Mouse (Mus musculus) adrenal gland, adult (tissue): Measurements from ENCODE around the gene Adgrf5.
"Not testable (repeated sequence)": the region's sequence is repeated elsewhere in the genome, so short reads cannot be mapped to it uniquely, and the experiment has no call there.

ENCODE experiments used
- DNase-seq, 2 experiments: peaks; one replicate each; pipeline ENCODE4 v3.0.0; 2022 to 2023; ENCODE audit warnings: low spot score in 1 of 2; ENCODE audit not compliant: inconsistent age in 2 of 2

Adgrf5 gene

DNA sequence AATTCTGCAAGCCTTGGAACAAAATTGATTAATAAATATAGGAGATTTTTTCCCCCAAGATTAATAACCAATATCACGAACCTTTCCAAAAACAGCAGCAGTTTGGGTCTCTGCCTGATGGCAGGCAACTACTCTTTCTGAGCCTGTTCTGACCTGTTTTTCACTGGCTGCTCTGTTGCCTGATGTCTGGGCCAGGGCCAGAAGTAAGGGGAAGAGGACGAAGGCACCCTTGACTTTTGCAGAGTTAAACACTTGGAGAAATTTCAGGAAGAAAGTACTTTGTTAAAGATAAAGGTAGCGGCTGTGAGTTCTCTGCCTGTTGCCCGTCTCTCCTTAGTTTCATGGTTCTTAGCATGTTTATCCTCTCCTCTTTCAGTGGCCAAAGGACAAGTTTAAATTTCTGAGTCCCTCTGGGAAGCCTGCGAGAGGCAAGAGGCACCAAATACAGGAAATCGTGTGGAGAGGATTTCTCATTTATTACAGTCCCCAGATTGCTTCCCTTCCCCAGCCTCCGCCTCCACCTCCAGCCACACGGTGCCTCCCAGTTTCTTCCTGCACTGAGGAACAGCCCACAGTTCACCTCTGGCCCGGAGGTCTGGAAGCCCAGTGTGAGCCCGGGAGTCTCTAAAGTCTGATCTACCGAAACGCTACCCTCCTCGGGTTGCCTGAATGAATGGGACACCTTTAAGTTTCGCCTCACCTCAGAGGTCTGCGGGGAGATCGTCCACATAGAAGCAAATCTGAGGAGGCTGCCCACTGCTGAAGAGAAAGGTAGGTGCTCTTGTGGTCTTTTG lies at the start of gene Adgrf5:
Adgrf5 (plus strand) TSS at position 626 of the 794 bp plus-strand sequence.
- peak; percentile 41 to 65 for DNase-seq

DNA sequence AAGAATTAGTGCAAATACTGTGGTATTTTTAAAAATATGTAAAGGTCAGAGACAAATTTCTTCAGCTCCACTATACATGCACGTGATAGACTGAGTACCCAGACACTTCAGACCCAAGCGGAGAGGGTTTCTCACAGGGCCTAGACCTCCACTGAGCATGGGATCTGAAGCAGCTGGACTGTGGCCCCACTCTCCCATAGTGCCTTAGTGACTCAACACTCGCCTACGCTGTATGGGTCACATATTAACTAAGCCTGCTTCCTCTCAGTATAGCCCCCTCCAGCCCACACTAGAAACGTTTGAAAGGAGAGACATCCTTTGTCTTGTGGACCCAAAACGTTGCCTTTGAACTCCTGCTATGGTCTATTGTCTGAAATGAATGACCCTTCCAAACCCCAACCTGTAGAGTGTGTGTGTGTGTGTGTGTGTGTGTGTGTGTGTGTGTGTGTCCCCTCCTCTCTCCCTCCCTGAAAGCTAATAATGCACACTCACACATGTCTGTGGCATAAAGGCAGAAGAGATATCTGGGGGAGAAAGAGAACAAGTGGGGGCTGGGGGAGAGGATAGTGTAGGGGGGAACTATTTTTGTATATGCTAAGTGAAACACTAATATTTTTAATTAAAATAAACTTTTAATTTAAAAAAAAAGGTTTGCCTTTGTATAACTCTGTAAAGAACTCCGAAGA lies 34.1 kb upstream of the Adgrf5 start:
- DNase-seq = no peak

DNA sequence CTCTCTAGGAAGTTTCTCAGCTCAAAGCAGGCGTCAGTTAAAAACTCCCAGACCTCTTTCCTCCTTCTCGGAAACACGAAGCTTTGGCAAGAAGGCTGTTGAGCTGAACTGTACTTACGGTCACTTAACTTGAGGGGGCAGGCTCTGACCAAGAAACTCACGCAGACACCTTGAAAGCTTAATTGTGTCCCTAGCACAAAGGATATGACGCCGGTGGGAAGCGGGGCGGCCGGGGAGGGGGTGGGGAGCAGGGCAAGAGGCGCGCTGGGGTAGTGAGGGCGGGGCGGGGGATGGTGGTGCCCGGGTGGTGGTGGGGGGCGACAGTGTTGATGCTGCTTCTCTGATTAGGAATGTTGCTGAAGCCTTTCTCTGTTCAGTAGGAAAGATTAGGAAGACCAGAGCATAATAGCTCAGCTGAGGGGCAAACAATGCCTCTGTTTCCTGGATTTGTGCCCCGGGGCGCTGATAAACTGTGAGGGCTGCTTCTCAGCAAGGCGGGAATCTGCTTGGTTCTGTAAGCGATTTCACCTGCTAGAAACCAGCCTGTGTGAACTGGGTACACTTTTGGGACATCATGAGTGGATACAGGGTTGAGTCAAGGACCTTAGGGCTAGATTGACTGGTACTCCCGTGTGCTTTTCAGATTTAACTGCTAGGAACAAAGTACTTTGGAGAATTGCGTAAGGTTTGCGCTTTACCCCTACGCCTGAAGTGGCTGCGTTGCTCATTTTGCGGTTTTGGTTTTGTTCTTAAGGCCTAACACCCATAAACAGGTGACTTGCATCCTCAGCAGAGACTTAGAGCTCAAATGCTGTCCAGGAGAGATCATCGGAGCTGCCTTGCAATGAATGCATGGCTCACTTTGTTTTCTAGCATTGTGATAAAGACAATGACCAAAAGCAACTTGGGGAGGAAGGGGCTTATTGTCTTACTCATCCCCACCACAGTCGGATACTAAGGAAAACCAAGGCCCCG lies 33.2 kb upstream of the Adgrf5 start:
- DNase-seq = peak; percentile 30 to 65

DNA sequence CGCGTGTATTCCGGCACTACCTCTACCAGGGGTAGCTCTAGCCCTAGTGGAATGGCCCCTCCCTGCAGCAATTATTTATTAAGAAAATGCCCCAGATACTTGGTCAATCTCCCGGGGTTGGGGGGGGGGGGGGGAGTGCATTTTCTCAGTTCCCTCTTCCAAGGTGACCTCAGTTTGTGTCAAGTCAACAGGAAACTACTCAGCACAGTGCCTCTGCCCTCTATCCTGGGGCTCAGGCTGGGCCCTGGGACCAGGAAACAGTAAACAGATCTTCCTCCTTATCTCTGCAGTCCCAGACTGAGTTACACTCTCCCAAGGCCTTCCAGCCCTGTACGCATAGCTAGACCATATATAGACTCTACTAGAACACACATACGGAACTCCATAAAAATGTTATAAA lies 32.4 kb upstream of the Adgrf5 start:
- DNase-seq = no peak

DNA sequence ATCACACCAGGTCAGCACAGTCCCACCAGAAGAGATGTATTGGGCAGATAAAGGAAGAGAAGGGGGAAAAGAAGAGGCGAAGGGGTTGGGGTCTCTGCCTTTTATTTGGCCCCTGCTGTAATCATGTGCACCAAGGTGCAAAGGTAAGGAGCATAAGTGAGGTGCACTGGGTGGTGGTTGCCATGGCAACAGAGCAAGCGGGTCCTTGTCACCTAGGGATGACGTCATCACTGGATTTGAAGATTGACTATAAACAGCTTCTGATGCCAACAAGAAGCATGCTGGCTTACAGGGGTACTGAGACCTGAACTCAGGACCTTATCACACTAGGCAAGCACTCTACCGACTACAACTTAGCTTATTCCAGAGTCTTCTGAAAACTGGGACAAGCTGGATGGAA lies 31.0 kb upstream of the Adgrf5 start:
- no peak for DNase-seq

DNA sequence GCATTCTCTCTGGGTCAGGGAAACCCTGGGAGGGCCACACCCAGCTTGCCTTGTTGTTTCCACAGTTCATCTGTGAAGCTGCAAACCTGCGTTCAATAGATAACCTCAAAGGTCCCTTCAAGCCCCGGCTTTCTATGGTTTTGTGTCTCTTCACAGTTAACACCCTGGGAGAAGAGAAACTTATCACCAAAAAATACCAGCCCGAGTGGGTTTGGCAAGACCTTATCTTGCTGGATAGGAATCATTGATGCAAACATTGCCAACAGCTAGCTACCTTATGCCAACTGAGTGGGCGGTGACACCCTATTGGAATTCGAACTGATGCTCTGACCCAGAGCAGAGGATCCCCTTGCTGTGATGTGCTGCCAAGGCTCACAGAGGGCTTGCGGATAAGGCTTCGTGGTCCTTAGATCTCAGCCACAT lies 30.5 kb upstream of the Adgrf5 start:
- no peak for DNase-seq

DNA sequence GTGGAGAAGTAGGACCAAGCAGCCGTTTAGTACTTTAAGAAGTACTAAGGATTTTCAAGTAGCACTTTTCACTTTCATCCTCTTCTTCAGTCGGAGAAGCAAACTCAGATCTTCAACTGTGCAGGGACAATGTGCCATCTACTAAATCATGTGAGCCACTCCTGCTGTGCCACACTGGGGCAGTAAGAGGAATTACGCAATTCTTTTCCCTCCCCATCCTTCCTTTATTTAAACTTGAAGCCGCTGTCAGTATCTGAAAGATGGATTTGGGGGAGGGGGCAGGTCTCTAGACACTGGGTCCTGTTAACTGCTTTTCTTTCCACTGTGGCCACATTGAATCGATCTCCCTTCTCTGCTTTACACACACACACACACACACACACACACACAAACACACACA lies 27.6 kb upstream of the Adgrf5 start:
- DNase-seq = no peak

DNA sequence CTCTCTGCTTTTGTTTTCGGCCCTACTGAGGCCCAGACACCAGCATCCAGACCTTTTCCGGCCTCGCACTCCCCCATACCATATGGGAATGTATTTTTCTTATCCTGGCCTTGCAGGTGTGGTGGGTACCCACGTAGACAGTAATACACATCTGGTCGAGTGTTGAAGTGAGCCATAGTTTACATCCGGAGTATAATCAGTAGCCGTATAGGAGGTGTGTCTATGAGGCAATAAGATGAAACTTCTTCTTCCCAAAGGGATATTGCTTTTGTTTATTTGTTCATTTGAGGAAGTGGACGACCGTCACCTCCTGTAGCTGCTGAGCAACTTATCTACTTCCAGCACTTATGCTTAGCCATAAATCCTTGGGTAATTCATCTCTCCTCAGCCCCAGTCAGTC lies 26.2 kb upstream of the Adgrf5 start:
- DNase-seq = no peak

DNA sequence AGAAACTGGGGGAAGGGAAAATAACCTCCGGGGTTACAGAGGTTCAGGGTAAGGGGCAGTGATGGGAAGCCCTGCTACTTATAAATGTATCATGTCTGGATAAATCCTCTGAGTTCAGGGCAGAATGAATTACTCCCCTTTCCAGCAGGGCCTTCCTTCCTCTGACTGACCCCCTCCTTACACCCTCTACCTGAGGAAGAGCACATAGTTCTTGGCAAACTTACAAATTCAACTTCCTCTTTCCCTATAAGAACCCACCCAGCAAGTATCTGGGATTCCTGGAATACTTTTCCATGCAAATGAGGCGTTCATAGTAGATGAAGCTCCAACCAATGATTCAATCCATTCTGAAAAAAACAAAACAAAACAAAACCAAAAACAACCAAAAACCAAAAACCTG lies 22.6 kb upstream of the Adgrf5 start:
- DNase-seq = no peak

DNA sequence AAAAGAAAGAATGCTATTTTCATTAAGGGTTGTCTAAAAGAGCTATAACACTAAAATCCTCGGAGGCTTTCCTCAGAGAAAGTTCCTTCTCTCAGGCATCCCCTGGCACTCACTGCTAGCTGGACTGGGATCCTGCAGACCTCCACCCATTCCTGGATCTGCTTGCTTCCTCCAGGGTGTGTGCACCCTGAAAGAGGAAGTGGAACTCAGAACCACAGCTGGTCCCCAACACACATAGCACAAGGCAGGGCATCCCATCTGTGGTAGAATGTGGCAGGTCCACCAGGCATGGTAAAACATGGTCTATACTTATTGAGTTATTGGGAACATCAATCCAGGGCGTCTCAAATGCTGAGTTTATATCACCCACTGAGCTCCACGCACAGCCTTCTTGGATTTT lies 22.0 kb upstream of the Adgrf5 start:
- no peak for DNase-seq

DNA sequence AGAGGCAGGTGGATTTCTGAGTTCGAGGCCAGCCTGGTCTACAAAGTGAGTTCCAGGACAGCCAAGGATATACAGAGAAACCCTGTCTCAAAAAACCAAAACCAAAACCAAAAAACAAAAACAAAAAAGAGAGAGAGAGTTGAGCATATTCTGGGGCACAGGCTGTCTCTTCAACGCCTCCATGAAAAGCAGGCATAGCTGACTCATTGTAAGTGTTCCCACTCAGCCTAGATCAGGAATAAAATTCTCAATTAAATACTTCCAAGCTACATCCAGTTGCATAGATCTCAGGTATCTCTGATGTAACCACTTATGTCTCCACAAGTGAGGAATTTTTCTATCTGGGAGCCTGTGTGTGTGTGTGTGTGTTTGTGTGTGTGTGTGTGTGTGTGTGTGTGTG lies 13.8 kb upstream of the Adgrf5 start:
- DNase-seq = not testable (repeated sequence)

DNA sequence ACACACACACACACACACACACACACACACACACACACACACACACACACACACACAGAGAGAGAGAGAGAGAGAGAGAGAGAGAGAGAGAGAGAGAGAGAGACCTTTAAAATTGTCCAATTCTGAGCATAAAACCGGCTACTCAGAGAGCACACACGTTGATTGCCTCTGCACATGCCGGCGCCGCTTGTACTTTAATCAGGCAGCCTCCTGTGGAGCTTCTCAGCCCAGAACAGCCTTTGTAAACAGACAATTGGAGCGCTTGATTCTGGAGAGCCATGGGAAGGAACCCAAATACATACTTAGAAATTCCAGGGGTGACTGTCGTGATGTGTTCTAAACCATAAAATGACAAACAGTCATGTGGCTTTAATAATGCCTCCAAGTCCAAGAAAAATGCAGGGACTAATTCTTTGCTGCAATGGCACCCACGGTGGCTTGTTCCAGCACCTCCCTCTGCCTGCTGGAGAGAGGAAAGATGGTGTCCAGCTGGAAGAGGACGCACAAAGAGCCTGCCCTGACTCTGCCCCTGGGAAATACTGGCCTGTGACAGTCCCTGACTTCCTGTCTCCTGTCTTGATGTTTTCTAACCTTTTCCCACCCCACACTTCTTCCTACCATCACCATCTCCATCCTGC lies 2.2 kb upstream of the Adgrf5 start:
- DNase-seq = no peak

DNA sequence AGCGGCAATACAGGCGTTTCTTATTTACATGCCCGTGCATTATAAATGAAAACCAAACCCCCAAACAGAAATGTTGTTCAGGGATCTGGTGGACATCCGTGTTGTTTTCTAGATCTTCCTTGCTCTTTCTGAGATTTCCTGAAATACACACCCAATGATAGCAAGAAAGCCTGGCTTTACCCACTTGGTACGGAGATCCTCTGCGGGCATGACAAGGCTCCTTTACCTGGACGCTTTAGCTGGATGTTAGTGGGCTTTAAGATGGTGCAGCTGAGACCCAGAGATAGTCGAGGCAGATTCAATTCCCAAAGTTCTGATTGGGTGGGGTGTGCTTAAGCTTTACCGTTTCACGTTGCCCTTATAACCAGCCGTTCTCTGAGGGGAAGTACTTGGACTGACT lies 770 bp downstream of the Adgrf5 start:
- no peak for DNase-seq

DNA sequence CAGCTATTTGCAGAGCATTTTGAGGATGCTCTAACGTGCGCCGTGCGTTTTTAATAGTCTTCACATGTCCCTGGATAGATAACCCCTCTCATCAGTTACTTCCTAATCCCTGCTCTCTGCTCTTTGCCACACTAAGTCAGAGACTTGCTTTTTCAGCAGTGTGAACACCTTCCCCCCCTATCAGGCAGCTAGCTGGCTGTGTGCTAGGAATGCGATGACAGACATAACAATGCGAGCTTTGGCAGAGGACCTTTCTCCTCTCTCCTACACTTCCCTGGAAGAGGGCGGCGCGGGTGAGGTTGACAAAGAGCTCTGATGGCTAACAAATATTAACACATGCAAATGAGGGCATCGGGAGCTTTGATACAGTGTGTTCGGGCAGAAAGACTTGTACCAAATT lies 2.1 kb downstream of the Adgrf5 start:
- DNase-seq = no peak

DNA sequence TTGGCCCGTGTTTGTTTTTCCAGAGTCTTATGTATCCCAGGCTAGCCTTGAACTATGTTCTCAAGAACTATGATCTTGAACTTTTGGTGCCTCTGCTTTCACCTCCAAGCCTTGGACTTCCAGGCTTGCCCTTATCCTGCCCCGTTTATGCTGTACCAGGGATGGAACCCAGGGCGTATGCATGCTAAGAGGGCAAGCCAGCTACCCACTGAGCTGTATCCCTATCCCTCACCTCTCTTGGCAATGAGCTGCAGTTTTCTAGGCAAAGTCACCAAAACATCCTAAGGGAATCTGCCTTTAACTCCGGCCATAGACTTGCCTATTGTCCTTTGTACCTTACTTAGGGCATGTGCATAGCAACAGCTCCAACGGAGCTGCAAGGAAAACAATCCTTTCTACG lies 2.6 kb downstream of the Adgrf5 start:
- DNase-seq = no peak

DNA sequence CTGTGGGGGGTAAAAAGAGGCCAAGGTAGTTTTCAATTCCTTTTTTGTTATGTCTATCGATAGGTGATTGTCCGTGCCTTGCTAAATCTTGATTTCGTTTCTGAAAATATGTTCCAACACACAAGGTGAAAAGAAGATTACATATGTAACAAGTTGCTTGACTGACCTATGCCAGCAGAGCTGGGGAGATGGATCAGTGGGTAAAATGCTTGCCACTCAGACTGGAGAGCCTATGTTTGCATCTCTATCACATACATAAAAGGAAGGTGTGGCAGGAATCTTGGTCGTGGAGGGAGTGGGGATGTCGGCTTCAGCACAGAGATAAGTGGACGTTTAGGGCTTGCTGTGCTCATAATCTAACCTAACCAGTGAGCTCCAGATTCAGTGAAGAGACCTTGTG lies 3.7 kb downstream of the Adgrf5 start:
- no peak for DNase-seq

DNA sequence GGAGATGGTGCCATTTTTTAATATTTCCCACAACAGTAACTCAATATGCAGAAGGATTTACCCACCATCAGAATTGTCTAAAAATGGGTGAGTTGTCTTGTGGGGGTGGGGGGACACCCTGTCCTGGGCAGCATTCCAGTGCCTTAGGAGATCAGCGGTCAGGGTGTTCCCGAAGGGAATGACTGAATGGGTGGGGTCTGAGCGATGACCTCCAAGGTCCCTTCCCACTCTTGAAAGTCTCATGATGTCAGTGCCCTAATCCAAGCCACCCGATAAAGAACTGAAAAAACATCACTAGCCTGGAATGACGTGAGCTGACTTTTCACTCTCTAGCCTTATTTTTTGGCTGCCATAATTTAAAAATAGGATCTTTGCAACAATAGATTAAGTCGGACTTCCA lies 5.0 kb downstream of the Adgrf5 start:
- DNase-seq = peak; percentile 37 to 46

DNA sequence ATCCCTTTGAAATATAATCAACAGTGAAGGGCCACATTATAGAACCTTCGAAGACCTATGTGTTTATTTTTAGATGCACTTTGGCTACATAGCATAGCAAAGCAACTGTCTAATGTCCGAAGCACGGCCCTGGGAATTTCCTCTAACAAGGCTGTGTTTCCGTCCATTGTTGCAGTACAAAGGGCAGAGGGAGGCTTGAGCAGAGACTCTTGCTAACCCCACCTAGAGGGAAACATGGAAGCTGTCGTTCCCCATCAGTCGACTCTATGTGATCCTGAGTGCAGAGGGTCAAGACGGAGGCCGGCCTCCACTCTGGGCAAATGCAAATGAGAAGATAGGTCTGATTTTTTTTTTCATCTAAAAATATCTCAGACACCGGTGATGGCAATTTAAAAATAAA lies 6.2 kb downstream of the Adgrf5 start:
- DNase-seq = peak; percentile 37 to 60

DNA sequence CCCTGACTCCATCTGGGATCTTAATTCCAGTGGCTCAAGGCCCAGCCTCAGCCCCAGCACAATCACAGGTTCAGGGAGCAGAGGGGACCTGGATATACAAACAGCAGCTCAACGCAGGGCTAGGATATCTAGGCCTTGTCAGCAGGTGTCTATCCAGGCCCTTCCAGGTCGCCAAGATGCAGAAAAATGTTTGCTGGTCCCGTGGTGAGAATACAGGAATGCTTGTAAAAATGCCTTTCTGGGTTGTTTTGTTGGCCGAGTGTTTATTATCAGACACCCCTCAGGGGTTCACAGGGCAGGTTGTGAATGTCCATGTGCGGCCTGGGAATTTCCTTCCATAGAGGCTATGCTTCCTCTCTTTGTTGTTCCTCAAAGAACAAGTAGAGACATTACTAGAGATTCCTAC lies 7.9 kb downstream of the Adgrf5 start:
- DNase-seq = no peak

DNA sequence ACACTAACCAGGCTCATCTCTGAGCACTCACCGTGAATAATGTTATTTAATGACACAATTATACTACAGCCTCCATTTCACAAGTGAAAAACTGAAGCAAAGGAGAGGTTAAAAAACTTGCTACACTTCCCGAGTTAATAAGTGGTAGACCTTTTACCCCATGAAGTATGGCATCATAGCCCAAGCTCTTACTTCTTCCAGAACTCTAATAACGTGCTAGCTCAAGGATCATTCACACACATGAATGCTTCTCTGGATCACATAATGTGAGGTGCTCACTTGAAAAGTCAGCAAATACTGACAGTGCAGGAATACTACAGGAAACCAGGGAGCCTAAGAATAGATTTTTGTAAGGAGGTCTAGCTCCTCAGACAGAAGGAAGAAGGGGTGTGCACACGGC lies 12.4 kb downstream of the Adgrf5 start:
- no peak for DNase-seq

DNA sequence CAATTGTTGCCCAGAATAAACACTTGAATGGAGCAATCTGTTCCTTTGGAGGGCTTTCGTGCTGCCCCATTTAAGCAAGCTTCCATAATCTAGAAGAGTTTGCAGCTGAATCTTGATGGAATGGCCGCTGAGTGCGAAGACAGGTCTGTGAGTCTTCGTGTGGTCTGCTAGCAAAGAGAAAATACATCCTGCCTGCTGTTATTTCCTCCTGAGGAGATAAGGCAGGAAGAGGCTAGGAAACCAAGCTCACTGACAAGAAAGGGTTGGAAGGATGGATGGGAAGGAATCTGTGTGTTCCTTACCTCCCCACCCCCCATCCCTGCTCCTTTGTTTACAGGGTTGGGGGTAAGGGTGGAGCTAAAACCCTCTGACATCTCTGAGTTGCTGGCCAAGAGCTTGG lies 13.8 kb downstream of the Adgrf5 start:
- no peak for DNase-seq
